Mouse (Mus musculus) layer of hippocampus, adult 18-20 months (tissue): ENCODE measurements around the gene Lum. TPM values are rescaled to one million over a fixed set of nuclear protein-coding genes. Genes with fewer than 3 reads are reported as not detected.
A peak's percentile ranks its signal among the peaks of the same experiment; 100 is the strongest.

Experiments used
- DNase-seq, 2 experiments: peaks; one replicate each; pipeline ENCODE4 v3.0.0; 2022; ENCODE audit warnings: low spot score in 2 of 2
- long read RNA-seq: library from polyadenylated mRNA; stranded (forward); transcript quantifications from one replicate; pipeline ENCODE4 v2.0.0, GENCODE M21; 2021
- total RNA-seq, 2 experiments: library from RNA; stranded (reverse); gene quantifications; 2 replicates each; pipeline ENCODE4 v1.2.3; 2021

Gene Lum
- 1 to 10 TPM; 5.9 to 6.2 TPM for total RNA-seq
- long read RNA-seq, transcript Lum-201 (3 exons, 2,448 nt) = major isoform, 5 of 5 reads
- long read RNA-seq, partial matches to known transcripts = 0 of 5 reads
- long read RNA-seq, other reads (novel, unspliced or antisense) = 0 of 5 reads

DNA sequence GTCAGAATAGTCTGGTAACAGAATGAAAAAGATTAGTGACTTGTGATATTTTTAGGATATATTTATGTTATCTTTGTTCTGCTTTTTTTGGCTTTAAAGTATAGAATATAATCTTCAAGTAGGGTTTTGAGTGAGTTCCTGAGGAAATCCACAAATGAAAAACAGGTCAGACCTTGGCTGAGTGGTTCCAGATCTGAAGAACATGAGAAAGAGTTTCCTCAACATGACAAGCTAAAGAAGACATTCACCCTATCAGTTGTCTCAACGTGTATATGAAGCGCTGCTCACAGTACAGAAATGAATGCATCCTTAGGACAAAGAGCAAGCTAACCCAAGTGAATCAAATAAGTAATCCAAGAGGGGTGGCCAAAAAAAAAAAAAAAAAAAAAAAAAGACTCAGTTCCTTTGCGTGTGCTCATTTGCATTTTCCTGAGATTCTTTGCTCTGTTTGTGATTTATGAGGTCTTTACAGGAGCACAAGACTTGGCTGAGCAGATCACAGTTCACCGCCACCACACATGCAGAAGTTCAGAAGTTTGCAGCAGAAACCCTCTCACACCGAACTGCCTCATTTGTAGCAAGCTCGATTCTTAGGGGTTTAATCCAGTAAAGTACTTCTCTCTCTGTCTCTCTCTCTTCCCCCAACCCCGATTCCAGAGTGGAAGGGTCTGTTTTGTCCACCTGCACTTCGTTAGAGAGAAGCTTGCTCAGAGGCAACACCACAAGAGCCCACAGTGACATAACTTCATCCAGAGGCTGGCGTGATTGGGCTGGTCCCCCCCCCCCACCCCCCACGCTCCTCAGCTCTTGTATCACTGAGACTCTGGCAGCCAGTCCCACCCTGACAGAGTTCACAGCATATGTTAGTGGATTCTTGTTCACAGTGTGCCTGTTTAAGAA is at the start of gene Lum:
Gene Lum, plus strand, starts transcription at position 172 of the 900 bp plus-strand sequence.
- no peak for DNase-seq

DNA sequence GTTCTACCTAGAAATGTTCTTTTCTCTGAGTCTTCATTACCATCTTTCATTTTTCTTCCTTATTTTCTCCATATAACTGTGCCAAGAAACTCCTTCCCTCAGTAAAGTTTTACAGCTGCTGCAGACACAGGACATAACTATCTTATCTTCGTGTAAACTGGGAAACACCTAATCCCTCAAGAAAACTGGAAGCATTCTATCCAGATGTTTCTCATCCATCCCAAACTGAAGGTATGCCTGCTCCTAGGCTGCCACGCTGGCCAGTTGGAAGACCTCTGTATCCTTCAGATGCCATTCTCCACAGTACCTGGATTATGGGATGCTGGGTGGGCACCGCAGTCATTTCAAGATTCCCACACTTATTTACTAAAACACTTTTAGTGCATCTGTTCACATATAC is 41.6 kb upstream of the Lum start:
- DNase-seq = no peak

DNA sequence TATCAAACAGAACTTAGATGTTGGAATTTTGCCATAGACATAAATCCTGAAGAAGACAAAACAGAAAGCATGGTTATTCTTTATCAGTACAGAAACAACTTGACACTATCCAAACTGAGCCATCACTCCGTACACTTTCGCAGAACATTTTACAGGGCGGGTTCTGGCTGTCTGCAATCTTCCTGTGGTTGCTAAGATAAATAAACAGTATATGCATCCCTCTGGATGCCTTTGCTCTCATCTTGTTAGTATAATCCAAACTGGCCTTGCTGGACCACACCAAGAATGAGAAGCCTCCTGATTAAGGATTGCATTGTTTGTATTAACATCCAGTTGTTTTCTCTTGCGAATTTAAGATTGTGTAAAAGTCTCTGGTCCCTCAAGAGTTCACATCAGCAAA is 29.2 kb upstream of the Lum start:
- DNase-seq = no peak

DNA sequence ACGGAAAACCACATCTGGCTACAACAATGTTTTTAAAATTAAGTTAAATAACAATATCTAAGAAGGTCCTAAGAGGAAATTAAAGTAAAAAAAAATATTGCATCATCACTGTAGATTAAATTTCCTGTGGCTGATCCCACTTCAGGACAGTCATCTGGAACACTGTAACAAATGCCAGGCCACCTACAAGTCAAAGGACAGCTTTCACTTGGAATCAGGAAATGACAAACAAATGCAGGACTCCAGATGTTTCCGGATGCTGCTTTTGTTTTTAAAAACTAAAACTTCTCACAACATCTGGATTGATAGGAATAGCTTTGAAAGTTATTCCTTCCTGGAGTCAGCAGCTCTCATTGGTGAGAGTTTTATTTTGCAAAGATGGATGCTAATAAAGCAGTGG is 28.0 kb upstream of the Lum start:
- no peak for DNase-seq

DNA sequence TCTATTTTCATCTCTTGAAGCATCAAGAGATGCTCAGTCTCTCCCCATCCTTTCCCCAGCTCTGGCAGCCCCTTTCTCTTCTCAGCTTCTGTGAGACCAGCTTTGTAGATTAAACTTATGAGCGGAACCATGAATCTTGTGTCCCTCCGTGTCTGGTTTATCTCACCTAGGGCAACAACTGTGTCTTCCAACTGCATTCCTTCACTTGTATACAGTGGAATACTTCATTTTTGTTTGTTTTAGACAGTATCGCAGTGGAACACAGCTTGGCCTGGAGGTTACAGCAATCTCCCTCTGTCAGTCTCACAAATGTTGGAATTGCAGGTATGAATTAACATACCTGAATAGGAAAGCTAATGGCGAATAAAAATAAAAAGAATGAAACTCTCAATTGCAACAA is 26.7 kb upstream of the Lum start:
- DNase-seq = no peak

DNA sequence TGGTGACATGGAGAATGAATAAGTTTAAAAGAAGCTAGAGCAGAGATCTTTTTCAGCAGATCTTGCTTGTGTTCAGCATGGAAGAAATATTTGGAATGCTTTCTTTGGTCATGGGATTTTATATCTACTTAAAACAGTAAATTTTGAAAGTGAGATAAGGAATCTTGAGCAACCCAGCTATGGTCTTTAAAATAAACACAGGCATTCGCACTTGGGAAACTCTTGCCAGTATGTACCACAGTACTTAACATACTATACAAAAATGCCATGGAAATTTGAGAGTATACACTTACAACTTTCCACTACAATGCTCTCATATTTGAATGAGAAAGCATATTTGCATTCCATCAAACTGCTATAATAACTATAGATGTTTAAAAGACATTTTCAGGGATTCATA is 17.2 kb upstream of the Lum start:
- no peak for DNase-seq

DNA sequence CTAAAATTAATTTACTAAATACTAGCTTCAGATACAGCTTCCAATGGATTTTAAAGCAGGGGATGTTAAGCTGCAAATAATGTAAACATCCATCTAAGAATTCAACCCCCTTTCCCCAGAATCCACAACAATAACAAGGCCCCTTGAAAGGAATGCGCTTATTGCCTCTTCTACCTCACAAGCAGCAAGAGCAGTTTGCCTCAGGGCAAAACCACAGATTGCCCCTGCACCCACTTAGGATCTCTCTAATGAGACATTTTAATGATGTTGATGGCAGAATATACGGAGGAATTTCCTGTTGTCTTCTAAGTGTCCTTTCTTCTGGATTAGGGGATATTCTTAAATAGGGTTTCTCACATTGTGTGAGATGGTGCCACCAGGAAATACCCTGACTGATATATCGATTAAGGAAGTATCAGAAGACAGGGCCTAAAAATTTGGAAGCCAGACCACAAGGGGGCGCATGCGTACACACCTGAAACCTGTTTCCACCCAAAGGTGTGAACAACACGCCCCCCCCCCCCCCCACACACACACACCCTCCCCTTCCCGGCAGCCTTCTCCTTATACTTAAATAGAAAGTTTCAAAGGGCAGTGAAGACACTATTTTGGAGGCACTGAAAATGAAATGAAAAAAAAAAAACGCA is 2.7 kb downstream of the Lum start:
- no peak for DNase-seq

DNA sequence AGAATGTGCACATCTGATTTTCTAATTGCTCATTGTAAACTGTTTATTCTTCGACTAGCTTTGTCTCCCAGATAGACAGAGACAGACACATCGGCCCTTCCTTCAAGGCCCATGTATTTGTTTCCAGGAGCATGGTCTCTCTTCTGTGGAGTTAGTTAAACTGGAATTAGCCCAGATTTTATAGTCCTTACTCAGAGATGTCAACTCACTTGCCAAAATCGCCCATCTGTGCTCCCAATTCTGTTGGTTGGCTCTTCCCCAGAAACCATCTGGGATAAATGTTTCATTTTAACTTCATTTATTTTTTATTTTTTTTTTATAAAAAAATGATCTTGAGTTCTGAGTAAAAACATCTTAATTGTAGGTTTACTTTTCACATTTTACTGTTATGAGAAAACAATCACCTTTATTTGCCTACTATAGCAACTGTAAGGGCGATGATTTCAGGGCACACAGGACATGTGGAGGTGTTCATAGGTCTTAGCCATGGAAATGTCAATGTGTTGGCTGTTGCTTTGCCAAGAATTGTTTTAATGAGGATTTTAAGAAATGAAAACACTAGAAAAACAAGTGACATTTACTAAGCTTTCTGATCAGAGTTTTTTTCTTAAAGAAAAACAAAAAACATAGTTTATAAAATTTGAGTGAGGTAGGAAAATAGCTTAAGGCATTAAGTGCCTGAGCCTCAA is 17.8 kb downstream of the Lum start:
- peak; percentile 49 to 84 for DNase-seq

DNA sequence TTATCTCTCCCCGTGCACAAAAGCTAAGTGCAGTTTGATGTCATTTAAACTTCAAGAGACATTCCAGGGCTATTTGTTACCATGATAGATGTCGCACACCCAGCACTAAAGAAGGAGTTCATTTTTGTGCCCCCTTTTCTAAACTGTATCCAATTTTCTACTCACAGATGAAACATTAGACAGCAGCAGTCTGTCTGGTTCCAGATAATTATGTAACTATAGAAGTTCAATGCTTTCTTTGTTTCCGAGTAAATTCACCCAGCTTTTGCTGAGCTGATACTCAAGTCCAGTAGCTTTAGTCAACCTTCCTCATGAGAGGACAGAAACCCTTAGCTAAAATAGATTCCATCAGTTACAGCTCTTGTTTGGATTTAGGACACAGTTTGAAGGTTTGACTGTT is 19.2 kb downstream of the Lum start:
- peak in 1 of 2 experiments; percentile 55 for DNase-seq

DNA sequence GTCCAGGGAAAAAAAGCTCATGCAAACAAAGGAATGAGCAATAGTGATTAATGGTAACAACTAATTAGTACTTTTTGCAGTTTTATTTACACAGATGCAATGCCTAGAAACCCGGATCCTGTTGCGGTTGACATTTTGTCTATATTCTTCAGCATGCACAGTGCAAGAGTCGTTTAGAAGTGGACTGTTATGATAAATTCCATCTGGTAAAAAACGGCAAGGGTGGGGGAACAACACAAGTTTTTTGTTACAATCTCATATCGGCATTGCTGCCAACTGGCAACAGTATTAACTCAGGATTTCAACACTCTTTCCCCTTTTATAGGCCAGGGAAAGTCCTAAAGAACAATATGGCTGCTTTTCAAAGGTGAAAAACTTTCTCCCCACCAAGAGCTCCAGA is 22.2 kb downstream of the Lum start:
- DNase-seq = peak in 1 of 2 experiments; percentile 34

DNA sequence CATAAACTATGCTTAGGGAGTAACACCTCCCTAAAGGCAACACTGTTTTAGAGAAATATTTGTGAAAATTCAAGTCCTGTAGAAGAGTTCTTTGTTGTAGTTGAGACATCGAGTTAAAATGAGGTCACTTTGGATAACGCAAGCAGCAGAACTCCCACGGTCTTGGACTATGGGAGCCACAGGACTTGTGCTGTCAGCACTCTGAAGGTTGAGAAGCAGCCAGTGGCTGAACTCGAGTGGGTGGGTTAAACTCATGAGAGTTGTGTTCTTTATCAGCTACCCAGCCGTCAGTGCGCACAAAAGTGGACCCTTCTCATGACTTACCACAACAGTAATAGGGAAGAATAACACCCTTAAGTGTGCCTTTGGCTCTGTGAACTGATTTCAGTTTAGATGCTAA is 24.6 kb downstream of the Lum start:
- DNase-seq = no peak

DNA sequence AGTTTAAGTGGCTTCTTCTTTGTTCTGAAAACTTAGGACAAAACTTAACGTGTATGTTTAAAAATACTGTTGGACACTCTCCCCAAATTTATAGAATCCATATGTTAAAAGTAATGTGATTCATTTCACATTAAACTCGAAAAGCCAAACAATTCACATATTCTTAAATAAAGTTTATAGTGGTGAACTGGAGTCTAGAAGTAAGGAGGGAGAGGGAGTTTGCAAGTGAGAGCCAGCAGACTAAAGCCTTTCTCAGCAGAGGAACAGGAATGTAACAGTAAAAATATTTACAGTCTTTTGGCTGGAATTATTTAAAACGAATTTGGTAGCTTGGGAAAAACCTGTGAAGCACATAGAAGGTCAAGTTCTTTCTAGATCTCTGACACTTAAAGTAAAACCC is 26.1 kb downstream of the Lum start:
- DNase-seq = no peak

DNA sequence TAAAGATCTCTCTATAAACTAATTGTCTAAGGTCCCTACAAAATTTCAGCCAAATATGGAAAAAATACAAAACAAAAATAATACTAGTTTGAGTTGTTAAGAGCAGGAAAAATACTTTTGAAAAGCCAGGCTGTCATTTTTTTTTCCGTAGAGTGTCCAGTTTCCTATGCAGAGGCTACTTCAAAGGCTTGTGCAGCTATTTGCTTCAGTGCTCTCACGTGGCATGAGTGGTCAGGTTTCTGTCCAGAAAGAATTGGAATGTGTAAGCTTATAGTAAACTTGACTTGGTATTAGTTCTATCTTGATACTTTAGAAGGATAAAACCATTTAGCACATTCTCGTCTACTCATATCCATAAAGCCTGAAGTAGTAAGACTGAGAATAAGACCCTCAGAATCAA is 26.8 kb downstream of the Lum start:
- DNase-seq = no peak

DNA sequence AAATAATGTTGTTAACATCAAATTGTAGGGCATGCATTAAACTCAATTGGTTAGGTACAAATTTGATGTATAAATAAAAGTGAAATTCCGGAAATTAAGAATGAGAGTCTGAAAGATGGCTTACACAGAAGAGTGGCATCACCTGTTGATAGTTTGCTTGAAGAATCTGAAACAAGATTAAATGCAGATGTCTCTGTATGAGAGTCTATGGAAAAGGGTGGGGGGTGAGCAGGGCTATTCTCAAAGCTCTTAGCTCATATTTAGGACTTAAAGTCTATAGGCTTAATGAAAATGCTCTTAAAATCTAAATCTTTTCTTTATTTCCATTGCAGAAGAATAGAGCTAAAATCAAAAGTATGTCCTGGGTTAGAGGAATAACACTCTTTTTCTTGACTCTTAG is 30.8 kb downstream of the Lum start:
- no peak for DNase-seq

DNA sequence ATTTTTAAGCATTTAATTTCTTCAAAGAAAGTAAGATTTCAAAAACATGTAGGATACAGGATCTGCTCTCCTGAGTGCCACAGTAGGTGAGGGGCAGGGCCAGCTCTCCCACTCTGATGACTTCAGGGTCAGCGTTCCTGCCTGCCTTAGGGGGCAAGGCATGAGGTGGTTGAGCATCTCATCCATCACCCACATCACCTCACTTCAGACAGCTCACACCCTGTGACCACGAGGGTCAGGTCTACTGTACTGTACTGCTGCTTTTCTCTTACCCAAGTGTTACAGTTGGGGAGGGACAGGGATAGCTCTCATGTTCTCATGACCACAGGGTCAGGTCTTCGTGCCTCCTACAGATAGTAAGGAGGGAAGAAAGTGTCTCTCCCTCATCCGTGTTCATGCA is 36.8 kb downstream of the Lum start:
- no peak for DNase-seq

DNA sequence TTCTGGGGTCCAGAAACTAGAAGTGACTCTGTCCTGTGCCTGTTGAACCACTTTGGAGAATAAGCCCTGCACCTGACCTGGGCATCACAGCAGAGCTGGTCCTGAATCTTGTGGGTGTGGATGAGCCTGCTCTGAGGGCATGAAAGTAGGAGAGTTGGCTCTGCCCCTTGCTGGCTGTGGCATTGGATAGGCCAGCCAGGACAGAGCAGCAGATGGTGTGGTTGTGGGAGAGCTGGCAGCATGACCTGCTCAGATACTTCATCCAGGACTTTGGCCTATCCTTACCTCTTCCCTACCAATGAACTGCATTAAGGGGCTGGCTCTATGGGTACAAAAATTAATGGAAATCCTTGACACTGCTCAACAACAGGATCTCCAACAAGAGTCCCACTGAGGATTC is 38.3 kb downstream of the Lum start:
- DNase-seq = no peak

DNA sequence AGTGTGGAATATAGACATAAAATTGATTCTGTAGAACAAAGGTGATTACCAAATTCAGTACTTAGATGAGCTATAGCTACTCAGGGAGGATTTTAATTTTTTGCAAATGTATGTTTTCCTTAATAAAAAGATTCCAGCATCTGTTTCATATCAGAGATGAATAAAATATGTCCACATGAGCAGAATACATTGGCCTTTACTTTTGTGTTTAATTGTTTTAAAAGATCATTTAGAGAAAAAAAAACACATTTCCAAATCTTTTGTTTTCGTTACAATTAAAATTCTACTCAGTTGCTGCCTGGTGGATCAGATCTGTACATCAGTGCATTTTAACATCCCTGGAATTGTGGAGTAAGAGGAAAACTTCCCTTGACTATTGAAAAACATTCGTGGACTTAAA is 41.7 kb downstream of the Lum start, which contains the start of gene Kera:
Gene Kera, plus strand, starts transcription at position 301 of the 400 bp plus-strand sequence.
- DNase-seq = no peak

Other genes starting within 250 kb of the Lum start
- 10 to 100 TPM; 49.4 to 61.9 TPM for gene Dcn, start 85.5 kb upstream of the Lum start, total RNA-seq
- gene Kera, start 41.8 kb downstream of the Lum start, total RNA-seq = not detected
- not detected for gene Epyc, start 78.9 kb downstream of the Lum start, total RNA-seq
- gene Ccer1, start 127.9 kb downstream of the Lum start, total RNA-seq = not detected
- gene C030005K15Rik, start 161.6 kb downstream of the Lum start, total RNA-seq = under 1 TPM; 0.27 to 0.28 TPM